9 mouse cellular contexts compared by ENCODE assay signal in genomic region chr11:105420671-105421450, GRCm38 (mm10). TPM values are rescaled to one million over a fixed set of nuclear protein-coding genes. Genes with fewer than 3 reads are reported as not detected.
A peak's percentile ranks its signal among the peaks of the same experiment; 100 is the strongest.
DNase-seq lines count a peak whose midpoint lies in the region; ATAC-seq lines count a peak whose summit lies in the region.
"Had no signal": no experiment of that assay in that cellular context is flagged by ENCODE, and none has a peak within 500 bp of the region (broad histone marks: within the 10 kb centered on the region; RNA-seq: fewer than 3 reads in every experiment).

No protein-coding gene starts in this region.

- peak; percentile 40; the same call in 1 of the 2 replicates for ATAC-seq in granulocyte monocyte progenitor cell, adult 5-6 weeks (replicated peaks; ENCODE audit: poor library complexity, severe bottlenecking)
- no peak for ATAC-seq in erythroid progenitor cell, adult 5-6 weeks (replicated peaks; ENCODE audit: low FRiP score, poor library complexity, severe bottlenecking)

- DNase-seq in adrenal gland, postnatal 36 days, result peak; percentile 9 to 41
- no peak for DNase-seq in adrenal gland, postnatal 25 days
- peak; percentile 34 to 43 for DNase-seq in kidney, postnatal 4 days
- peak; percentile 55 for DNase-seq in lung, postnatal 36 days
- no peak for DNase-seq in embryo, embryonic 9.5 days (ENCODE audit: extremely low spot score)
- DNase-seq in cerebellum, adult 11 months, result no peak

RNA-seq across cellular contexts. Expression of gene March10, which starts 35.7 kb away (rescaled TPM):
- total RNA-seq in adrenal gland, postnatal 36 days (2021), result not detected
- not detected in 2 replicates for total RNA-seq in adrenal gland, postnatal 25 days (2021)
- not detected in 2 replicates for total RNA-seq in granulocyte monocyte progenitor cell, adult 5-6 weeks (2014; fragmentation: Nextera tagmentation)
- total RNA-seq in granulocyte monocyte progenitor cell, adult 5-6 weeks (2017), result not detected in 2 replicates
- total RNA-seq in erythroid progenitor cell, adult 5-6 weeks (2015; ENCODE audit: low replicate concordance), result not detected in 2 replicates
- not detected in 2 replicates for total RNA-seq in erythroid progenitor cell, adult 5-6 weeks (2017; ENCODE audit: low replicate concordance)
- total RNA-seq: monocyte, adult 5-6 weeks had no signal

Comparison
In these comparisons a context has a peak if more than half of its experiments do, and no peak if none do; other contexts are left out.
1. DNase-seq: peak in adrenal gland, postnatal 36 days (2 of 2), kidney, postnatal 4 days (2 of 2) and lung, postnatal 36 days (single experiment); none in adrenal gland, postnatal 25 days (single experiment), embryo, embryonic 9.5 days (single experiment) and cerebellum, adult 11 months (single experiment).